Mouse (Mus musculus) midbrain, embryonic 11.5 days (tissue): ENCODE results near the gene Arglu1. TPM values are rescaled to one million over a fixed set of nuclear protein-coding genes. Genes with fewer than 3 reads are reported as not detected.

Experiments used
- ATAC-seq: fragments of 200-750 bp; cut with Nextera tagmentation; 2 replicates; pipeline ENCODE4 v1.8.0; 2017; ENCODE audit warnings: moderate TSS enrichment, moderate library complexity; ENCODE audit not compliant: low FRiP score
- DNase-seq: peaks from one replicate; pipeline ENCODE4 v3.0.0; 2015; ENCODE audit warnings: low spot score; ENCODE audit errors: missing footprints
- H3K27ac ChIP-seq: fragments of 300-500 bp; sonication (generic); 2 replicates; pipeline ENCODE4 v1.5.1; 2014; ENCODE audit warnings: low read depth, low read length
- H3K27me3 ChIP-seq: fragments of 300-500 bp; sonication (generic); 2 replicates; pipeline ENCODE4 v1.6.1; 2014; ENCODE audit warnings: mild to moderate bottlenecking, low read length, moderate library complexity, mixed read lengths; ENCODE audit not compliant: control insufficient read depth, insufficient read depth
- H3K36me3 ChIP-seq: fragments of 300-500 bp; sonication (generic); 2 replicates; pipeline ENCODE4 v1.6.1; 2014; ENCODE audit warnings: mild to moderate bottlenecking, low read length, moderate library complexity, mixed read lengths; ENCODE audit not compliant: control insufficient read depth, insufficient read depth
- H3K4me1 ChIP-seq: fragments of 300-500 bp; sonication (generic); 2 replicates; pipeline ENCODE4 v1.6.1; 2014; ENCODE audit warnings: low read length; ENCODE audit not compliant: control insufficient read depth, insufficient read depth
- H3K4me2 ChIP-seq: fragments of 300-500 bp; sonication (generic); 2 replicates; pipeline ENCODE4 v1.6.1; 2014; ENCODE audit warnings: mild to moderate bottlenecking, moderate library complexity
- H3K4me3 ChIP-seq: fragments of 300-500 bp; sonication (generic); 2 replicates; pipeline ENCODE4 v1.5.1; 2014; ENCODE audit warnings: low read depth, low read length
- H3K9ac ChIP-seq: fragments of 300-500 bp; sonication (generic); 2 replicates; pipeline ENCODE4 v1.6.1; 2014; ENCODE audit warnings: low read length
- H3K9me3 ChIP-seq: fragments of 300-500 bp; sonication (generic); 2 replicates; pipeline ENCODE4 v1.6.1; 2016; ENCODE audit warnings: low read length; ENCODE audit not compliant: control insufficient read depth
- WGBS: fragments of 180-500 bp; shearing (Covaris S2); extraction: QIAGEN DNeasy Blood & Tissue Kit; methylation state at CpG from one replicate; pipeline ENCODE4 v1.1.7; 2014; 5-methylcytosine and 5-hydroxymethylcytosine counted together
- polyA plus RNA-seq: library from polyadenylated mRNA; unstranded; fragments of >200 nt; fragmentation: Nextera tagmentation; extraction: Ambion mirVana; gene quantifications from 2 replicates; pipeline ENCODE4 v1.2.1, GENCODE M21; 2014

The Arglu1 gene
- polyA plus RNA-seq, 1 experiment from 2014 or later: 158 TPM

GRCm38 (mm10) chr8:8653343-8653742, 37.0 kb downstream of the Arglu1 start:
- peaks cover 43% of the 10 kb centered on the region for H3K4me1 ChIP-seq
- H3K9ac ChIP-seq: no peak overlapping the region

GRCm38 (mm10) chr8:8652388-8652787, 37.9 kb downstream of the Arglu1 start:
- H3K4me2 ChIP-seq: no peak overlapping the region
- H3K27ac ChIP-seq: no peak overlapping the region
- WGBS: 91% methylated on average over 4 of the region's 4 CpGs
- ATAC-seq: no peak
- no peaks in the 10 kb centered on the region for H3K9me3 ChIP-seq
- no peaks in the 10 kb centered on the region for H3K36me3 ChIP-seq
- H3K9ac ChIP-seq: no peak overlapping the region
- H3K4me3 ChIP-seq: no peak overlapping the region
- H3K27me3 ChIP-seq: peaks cover 84% of the 10 kb centered on the region
- H3K4me1 ChIP-seq: peaks cover 35% of the 10 kb centered on the region
- no peak for DNase-seq

More at GRCm38 (mm10) chr8:8653343-8653742, 37.0 kb downstream of the Arglu1 start:
- Histone ChIP-seq H3K27me3 (peaks cover 80% of the 10 kb centered on the region), H3K9me3 (no peaks in the 10 kb centered on the region), H3K36me3 (no peaks in the 10 kb centered on the region), H3K4me2 (no peak overlapping the region), H3K27ac (no peak overlapping the region), H3K4me3 (no peak overlapping the region)
- no peak for ATAC-seq
- DNase-seq: no peak
- WGBS: 52% methylated on average over 5 of the region's 5 CpGs

- DNase-seq (no peak), ATAC-seq (no peak)
- peaks cover 18% of the 10 kb centered on the region for H3K4me1 ChIP-seq
- H3K4me3 ChIP-seq: no peak overlapping the region
- H3K9me3 ChIP-seq: no peaks in the 10 kb centered on the region
- H3K27me3 ChIP-seq: peaks cover 94% of the 10 kb centered on the region
- no peaks in the 10 kb centered on the region for H3K36me3 ChIP-seq
- no peak overlapping the region for H3K9ac ChIP-seq
- no peak overlapping the region for H3K27ac ChIP-seq
- 48% methylated on average over 8 of the region's 8 CpGs for WGBS
- no peak overlapping the region for H3K4me2 ChIP-seq
Measured at GRCm38 (mm10) chr8:8649944-8650343, 40.4 kb downstream of the Arglu1 start.

GRCm38 (mm10) chr8:8649536-8649935, 40.8 kb downstream of the Arglu1 start:
- no peak overlapping the region for H3K4me2 ChIP-seq
- H3K4me3 ChIP-seq: no peak overlapping the region
- H3K4me1 ChIP-seq: peaks cover 14% of the 10 kb centered on the region
- 88% methylated on average over 3 of the region's 3 CpGs for WGBS
- ATAC-seq (no peak), DNase-seq (no peak)
- H3K9ac ChIP-seq: no peak overlapping the region
- H3K27ac ChIP-seq: no peak overlapping the region
- no peaks in the 10 kb centered on the region for H3K36me3 ChIP-seq
- peaks cover 92% of the 10 kb centered on the region for H3K27me3 ChIP-seq
- H3K9me3 ChIP-seq: no peaks in the 10 kb centered on the region

GRCm38 (mm10) chr8:8648686-8649085, 41.6 kb downstream of the Arglu1 start:
- no peak overlapping the region for H3K4me3 ChIP-seq
- H3K9me3 ChIP-seq: no peaks in the 10 kb centered on the region
- DNase-seq (no peak), ATAC-seq (no peak)
- 89% methylated on average over 7 of the region's 7 CpGs for WGBS
- H3K4me1 ChIP-seq: peaks cover 6% of the 10 kb centered on the region
- peaks cover 90% of the 10 kb centered on the region for H3K27me3 ChIP-seq
- no peak overlapping the region for H3K9ac ChIP-seq
- H3K4me2 ChIP-seq: no peak overlapping the region
- H3K27ac ChIP-seq: no peak overlapping the region
- no peaks in the 10 kb centered on the region for H3K36me3 ChIP-seq

- ATAC-seq (no peak), DNase-seq (no peak)
- Histone ChIP-seq H3K9ac (no peak overlapping the region), H3K9me3 (no peaks in the 10 kb centered on the region), H3K4me1 (0 out of 2 replicates have a peak, but pooled peaks cover 2% of the 10 kb centered on the region), H3K27ac (no peak overlapping the region; the same call in 1 of the 2 replicates), H3K4me2 (no peak overlapping the region), H3K4me3 (no peak overlapping the region), H3K27me3 (peaks cover 86% of the 10 kb centered on the region), H3K36me3 (no peaks in the 10 kb centered on the region)
- 84% methylated on average over 7 of the region's 7 CpGs for WGBS
Measured at GRCm38 (mm10) chr8:8647824-8648223, 42.5 kb downstream of the Arglu1 start.

GRCm38 (mm10) chr8:8647319-8647718, 43.0 kb downstream of the Arglu1 start:
- no peak for ATAC-seq
- no peak overlapping the region for H3K9ac ChIP-seq
- H3K36me3 ChIP-seq: no peaks in the 10 kb centered on the region
- peaks cover 82% of the 10 kb centered on the region for H3K27me3 ChIP-seq
- H3K27ac ChIP-seq: no peak overlapping the region
- DNase-seq: no peak
- no peaks in the 10 kb centered on the region for H3K9me3 ChIP-seq
- WGBS: 85% methylated on average over 3 of the region's 3 CpGs
- no peak overlapping the region for H3K4me3 ChIP-seq
- H3K4me2 ChIP-seq: no peak overlapping the region
- H3K4me1 ChIP-seq: 0 out of 2 replicates have a peak, but pooled peaks cover 2% of the 10 kb centered on the region

GRCm38 (mm10) chr8:8644160-8644915, 46.0 kb downstream of the Arglu1 start:
- 84% methylated on average over 11 of the region's 11 CpGs for WGBS
- Histone ChIP-seq H3K9me3 (no peaks in the 10 kb centered on the region), H3K4me2 (no peak overlapping the region), H3K4me3 (no peak overlapping the region), H3K27me3 (peaks cover 52% of the 10 kb centered on the region), H3K9ac (no peak overlapping the region), H3K27ac (no peak overlapping the region), H3K36me3 (no peaks in the 10 kb centered on the region), H3K4me1 (peaks cover 8% of the 10 kb centered on the region)
- DNase-seq (no peak), ATAC-seq (no peak)

- no peaks in the 10 kb centered on the region for H3K36me3 ChIP-seq
- H3K27me3 ChIP-seq: peaks cover 13% of the 10 kb centered on the region
- no peaks in the 10 kb centered on the region for H3K9me3 ChIP-seq
- no peak overlapping the region for H3K4me3 ChIP-seq
- DNase-seq (no peak), ATAC-seq (no peak; the same call in 1 of the 2 replicates)
- no peak overlapping the region for H3K27ac ChIP-seq
- no peak overlapping the region for H3K9ac ChIP-seq
- H3K4me1 ChIP-seq: peaks cover 8% of the 10 kb centered on the region
- WGBS: 4% methylated on average over 4 of the region's 4 CpGs
- no peak overlapping the region for H3K4me2 ChIP-seq
Measured at GRCm38 (mm10) chr8:8640264-8640588, 50.1 kb downstream of the Arglu1 start.
